Mouse (Mus musculus) fibroblast of lung, adult 2 months (primary cell): Measurements from ENCODE around the gene Apip.

Experiments used
- DNase-seq: peaks from one replicate; pipeline ENCODE4 v3.0.0-alpha.2; 2011; ENCODE audit warnings: low read depth

Apip gene

DNA sequence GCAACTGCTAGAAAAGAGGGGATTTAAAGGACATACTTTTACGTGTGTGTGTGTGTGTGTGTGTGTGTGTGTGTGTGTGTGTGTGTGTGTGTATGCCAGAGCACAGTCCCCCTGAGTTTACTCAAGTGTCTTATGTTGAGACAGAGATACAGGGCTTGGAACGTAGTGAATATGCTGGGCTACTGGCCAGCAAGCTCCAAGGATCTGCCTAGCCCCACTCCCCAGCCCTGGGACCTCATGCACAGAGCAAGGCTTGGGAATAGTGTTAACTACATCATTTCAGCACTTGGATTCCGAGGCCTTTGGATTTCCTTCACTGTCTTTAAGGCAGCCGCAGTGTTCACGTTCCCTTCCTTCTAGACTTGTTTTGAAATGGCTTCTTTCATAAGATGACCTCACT, 29.1 kb downstream of the Apip start:
- DNase-seq, result no peak

DNA sequence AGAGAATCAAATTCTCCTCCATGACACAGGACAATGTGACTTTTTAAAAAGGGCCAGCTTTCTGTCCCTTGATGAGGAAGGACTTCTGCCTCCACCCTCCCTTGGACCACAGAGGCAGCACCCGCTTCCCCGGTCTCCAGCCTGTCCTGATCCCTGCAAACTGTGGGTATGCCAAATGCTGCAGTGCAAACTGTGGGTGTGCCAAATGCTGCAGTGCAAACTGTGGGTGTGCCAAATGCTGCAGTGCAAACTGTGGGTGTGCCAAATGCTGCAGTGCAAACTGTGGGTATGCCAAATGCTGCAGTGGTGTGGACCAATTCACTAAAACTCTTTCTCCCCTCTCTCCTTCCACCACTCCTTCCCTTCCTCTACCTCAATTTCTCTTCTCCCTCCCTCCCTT, 32.7 kb downstream of the Apip start:
- no peak for DNase-seq

DNA sequence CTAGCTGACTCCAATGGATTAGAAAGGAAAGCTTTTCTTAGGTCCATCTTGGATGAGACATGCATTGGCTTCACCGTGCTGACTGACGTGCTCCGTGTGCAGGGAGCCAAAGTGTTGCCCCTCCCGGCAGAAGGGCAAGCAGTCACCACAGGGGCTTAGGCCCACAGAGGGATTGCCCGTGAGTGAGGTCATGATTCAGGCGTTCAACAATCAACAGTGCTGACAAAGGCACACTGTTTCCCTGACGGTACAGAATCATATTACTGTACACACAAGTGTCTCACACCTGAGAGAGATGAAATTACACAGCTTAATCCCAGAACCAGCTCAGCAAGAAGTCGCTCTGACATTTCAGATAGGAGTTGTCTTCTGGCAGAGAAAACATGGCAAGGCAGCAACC, 38.2 kb downstream of the Apip start:
- DNase-seq, result no peak

DNA sequence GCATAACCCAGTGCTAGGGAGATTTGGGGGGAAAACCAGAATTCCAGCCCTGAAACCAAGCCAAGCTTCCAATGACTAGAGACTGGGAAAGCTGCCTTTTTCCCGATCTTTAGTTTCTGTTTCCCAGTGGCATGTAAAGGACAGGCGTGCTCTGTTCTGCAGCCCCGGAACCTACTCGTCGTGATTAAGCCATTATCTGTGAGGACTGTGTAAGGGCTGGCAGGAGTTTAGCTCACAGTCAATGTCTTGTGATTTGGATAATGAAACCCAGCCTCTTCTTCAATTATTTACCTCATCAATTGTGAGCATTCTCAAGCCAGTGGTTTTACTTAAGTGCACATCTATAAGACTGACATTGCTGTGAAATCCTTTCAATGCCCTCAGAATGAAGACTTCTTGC, 43.7 kb downstream of the Apip start:
- DNase-seq, result no peak

DNA sequence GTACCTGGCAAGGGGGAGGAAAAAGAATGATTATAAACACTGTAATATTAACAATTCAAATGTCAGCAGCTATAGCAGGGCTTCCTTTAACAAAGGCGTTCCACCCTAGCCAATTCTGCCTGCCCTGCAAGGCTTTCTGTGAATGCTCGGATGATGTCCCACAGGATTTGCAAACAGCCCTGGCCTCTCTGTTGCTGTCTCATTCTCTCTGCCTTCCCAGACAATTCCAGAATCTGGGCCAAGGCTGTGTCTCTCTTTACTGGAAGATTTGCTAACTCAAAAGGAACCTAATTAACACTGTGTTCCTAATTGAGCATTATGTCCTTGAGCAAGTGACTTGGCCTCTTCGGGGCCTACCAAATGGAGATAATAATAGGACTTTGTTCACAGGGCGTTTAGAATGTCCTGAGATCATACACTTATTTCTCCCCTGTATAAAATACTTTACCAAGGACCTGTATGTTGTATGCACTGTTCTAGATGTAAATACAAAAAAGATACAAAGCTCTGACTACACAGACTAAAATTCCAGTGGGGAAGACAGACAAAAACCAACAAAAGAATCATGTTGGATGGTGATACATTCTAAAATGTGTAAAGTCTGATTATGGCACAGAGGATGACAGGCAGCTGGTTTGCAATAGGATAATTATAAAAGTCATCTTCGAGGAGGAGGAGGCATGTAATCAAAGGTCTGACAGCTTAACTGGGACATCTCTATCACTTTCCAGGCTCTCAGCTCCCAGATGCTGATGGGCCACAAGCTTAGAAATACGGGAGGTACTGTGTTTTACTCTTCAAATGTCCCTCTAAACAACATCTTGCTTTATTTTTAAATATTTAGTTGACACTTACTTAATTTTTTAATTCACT, 45.1 kb downstream of the Apip start:
- no peak for DNase-seq

DNA sequence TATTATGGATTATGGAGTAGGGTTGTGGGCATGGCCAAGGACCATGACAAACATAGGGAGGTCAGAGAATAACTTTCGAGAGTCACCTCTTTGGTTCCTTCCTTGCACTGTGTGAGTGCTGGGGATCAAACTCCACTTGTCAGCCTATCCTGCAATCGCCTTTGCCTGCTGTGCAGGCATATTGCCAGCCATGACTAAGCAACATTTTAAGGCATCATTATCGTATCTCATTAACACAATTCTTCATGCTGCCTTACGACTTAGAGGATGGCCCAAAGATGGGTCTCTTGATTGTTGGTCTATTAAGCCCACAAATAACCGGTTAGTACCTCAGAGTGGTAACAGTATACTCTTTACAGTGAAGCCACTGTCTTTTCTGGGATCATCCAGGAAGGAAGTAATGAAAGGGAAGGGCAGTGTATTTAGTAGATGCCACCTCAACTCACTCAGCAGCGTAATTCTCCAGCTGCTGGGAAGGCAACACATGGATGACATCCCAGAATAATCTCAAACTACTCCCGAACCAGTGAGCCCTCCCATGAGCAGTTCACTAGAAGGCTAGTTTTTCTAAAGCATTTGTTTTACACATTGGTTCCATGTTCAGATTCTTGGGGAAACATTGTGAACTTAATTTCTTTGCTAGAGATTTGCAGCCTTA, 45.9 kb downstream of the Apip start:
- no peak for DNase-seq

DNA sequence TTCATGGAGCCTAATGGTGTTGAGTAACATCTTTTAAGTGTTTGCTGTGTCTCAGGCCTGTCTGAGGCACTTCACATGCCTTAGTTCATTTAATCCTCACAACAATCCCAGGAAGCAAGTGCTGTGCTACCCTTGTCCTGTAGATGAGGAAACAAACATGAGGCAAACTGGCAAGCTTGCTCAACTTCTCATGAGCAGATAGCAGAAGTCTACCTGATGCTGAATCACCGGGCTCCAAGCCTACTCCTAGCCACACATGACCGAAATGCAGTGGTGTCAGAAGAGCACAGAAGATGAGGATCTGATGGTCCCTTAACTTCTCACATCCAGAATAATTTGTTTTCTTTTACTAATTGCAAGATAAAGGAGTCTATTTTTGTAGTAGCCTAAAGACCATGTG, 56.2 kb downstream of the Apip start:
- no peak for DNase-seq

DNA sequence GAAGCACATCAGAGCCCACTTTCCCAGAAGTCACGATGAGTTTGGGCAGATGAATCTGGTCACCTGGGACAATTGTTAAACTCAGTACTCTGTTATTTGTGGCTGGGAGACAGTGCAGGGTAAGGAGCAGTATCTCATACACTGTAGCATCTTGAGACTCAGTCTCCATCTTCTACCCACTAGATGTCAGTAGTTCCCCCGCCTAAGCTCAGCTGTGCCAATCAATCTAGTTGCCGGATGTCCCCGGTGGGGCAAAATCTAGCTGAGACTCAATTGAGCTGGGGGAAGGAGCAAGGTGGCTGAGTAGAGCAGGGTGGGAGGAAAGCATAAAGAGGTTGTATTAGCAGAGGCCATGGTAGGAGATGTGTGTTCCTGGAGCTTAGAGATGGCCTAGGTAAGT, 57.7 kb downstream of the Apip start:
- no peak for DNase-seq

DNA sequence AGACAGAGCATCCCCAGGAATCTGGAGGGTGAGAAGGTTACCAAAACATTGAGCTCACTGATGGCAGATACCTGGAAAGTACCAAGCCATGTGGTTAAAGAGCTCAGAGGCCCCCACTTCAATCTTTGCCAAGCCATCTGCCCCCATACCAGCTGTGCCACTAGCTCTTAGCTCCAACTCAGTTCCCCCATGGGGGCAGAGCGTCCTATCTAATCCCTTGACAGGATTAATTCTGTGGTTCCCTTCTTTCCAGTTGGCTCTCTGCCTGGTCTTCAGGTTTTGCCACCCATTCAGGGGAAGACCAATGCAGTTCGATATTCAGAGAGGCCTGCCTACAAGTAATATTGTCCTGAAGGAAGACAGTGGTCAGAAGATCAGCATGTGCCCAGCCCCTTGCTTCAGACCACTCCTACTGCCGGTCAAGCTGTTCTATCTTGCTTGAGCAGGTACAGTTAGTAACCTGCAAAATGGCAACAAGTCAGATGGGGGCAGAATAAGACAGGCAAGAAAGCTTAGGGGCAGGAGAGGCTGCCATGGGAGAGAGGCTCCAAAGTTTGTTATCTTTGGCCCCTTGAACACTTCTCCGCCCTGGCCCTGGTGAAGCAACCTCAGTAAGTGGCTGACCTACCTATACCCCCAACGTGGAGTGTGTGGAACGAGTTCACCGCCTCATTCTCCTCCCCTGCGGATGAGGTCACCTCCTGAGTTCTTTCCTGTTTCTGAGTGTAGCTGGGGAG, 65.2 kb downstream of the Apip start:
- DNase-seq, result peak; percentile 34
